Mouse (Mus musculus) erythroblast, embryonic 14.5 days (primary cell): ENCODE results near the gene Osbpl9.

ENCODE experiments used
- GATA1 ChIP-seq: IDR thresholded peaks from 2 replicates; pipeline ENCODE4 v1.6.1; 2012; ENCODE audit warnings: low read length, inconsistent platforms, mixed read lengths
- TAL1 ChIP-seq: IDR thresholded peaks from 3 replicates; pipeline ENCODE4 v1.6.1; 2012; ENCODE audit warnings: low read length, inconsistent platforms, mixed read lengths

- TF ChIP-seq GATA1 (no peak), TAL1 (no peak)
These were observed 45.4 kb downstream of the Osbpl9 start for GRCm38 (mm10) chr4:109156481-109157261.
